Mouse (Mus musculus) thymus, adult 2 months (tissue): Measurements from ENCODE around the gene Dennd1a. TPM values are rescaled to one million over a fixed set of nuclear protein-coding genes. Genes with fewer than 3 reads are reported as not detected.

ENCODE experiments used
- DNase-seq: peaks from one replicate; pipeline ENCODE4 v3.0.0; 2021
- H3K27ac ChIP-seq: fragments of 200-500 bp; 2 replicates; pipeline ENCODE4 v1.5.1; 2012; ENCODE audit warnings: low read length, control low read depth; ENCODE audit not compliant: control insufficient read depth, insufficient read depth
- H3K27me3 ChIP-seq: fragments of 200-500 bp; 2 replicates; pipeline ENCODE4 v1.6.1; 2012; ENCODE audit warnings: mild to moderate bottlenecking, low read length, moderate library complexity, mixed read lengths; ENCODE audit not compliant: control insufficient read depth, insufficient read depth
- H3K36me3 ChIP-seq: fragments of 200-500 bp; 2 replicates; pipeline ENCODE4 v1.6.1; 2012; ENCODE audit warnings: mild to moderate bottlenecking, low read length, moderate library complexity; ENCODE audit not compliant: control insufficient read depth, insufficient read depth
- H3K4me1 ChIP-seq: fragments of 200-500 bp; replicated peaks from 2 replicates; pipeline ENCODE4 v1.6.1; 2012; ENCODE audit warnings: low read length; ENCODE audit not compliant: control insufficient read depth, insufficient read depth
- H3K4me3 ChIP-seq: fragments of 200-500 bp; 2 replicates; pipeline ENCODE4 v1.5.1; 2012; ENCODE audit warnings: mild to moderate bottlenecking, low read length, control low read depth, moderate library complexity; ENCODE audit not compliant: control insufficient read depth, insufficient read depth
- CTCF ChIP-seq: fragments of 200-500 bp; IDR thresholded peaks from 2 replicates; pipeline ENCODE4 v1.5.1; 2012; ENCODE audit warnings: mild to moderate bottlenecking, control low read depth, low read length, moderate library complexity, borderline replicate concordance; ENCODE audit not compliant: control insufficient read depth, poor library complexity, insufficient read depth; ENCODE audit errors: extremely low read depth
- POLR2A ChIP-seq: fragments of 200-500 bp; IDR thresholded peaks from 2 replicates; pipeline ENCODE4 v1.6.1; 2012; ENCODE audit warnings: mild to moderate bottlenecking, low read length, control low read depth, moderate library complexity; ENCODE audit not compliant: control insufficient read depth, poor library complexity, insufficient read depth; ENCODE audit errors: extremely low read depth
- WGBS: fragments of 180-500 bp; shearing (Covaris S2); methylation state at CpG from one replicate; pipeline ENCODE4 v1.1.7; 2018; 5-methylcytosine and 5-hydroxymethylcytosine counted together
- polyA plus RNA-seq: library from polyadenylated mRNA; depleted of rRNA; stranded (reverse); fragments of >200 nt; gene quantifications from 2 replicates; pipeline ENCODE4 v1.2.3, GENCODE M21; 2012

Dennd1a gene
- polyA plus RNA-seq, 1 experiment = 35.9 TPM

GRCm38 (mm10) chr2:38115000-38115399, 172.2 kb downstream of the Dennd1a start:
- Histone ChIP-seq H3K27ac (no peak overlapping the region), H3K4me1 (no peaks in the 10 kb centered on the region), H3K4me3 (no peak overlapping the region), H3K36me3 (no peaks in the 10 kb centered on the region), H3K27me3 (no peaks in the 10 kb centered on the region)
- WGBS = 97% methylated on average over 2 of the region's 2 CpGs
- no peak for DNase-seq
- TF ChIP-seq POLR2A (no peak), CTCF (no peak)

- H3K36me3 ChIP-seq = no peaks in the 10 kb centered on the region
- no peak overlapping the region for H3K4me3 ChIP-seq
- H3K4me1 ChIP-seq = no peaks in the 10 kb centered on the region
- no peak for TF ChIP-seq POLR2A
- no peak for TF ChIP-seq CTCF
- H3K27ac ChIP-seq = no peak overlapping the region
- WGBS = 97% methylated on average over 5 of the region's 5 CpGs
- no peak for DNase-seq
- H3K27me3 ChIP-seq = no peaks in the 10 kb centered on the region
Measured at GRCm38 (mm10) chr2:38111655-38112351, 175.4 kb downstream of the Dennd1a start.

DNA sequence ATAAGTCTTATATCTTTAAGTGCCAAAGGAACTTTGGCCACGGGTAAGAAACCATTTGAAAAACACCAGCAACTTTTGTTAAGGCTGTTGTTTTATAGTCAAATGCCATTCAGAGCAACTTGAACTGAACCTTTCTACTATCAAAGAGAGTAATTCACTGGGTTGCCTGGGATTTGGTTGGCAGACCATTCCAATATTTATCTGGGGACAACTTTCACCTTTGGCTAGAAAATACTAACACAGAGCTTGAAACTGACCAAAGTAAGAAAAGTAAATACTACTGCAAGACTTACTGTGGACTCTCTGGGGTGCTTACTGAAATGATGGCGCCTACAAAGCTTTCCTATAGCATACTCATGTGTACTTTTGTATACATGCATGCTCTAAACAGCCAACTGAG, 178.6 kb downstream of the Dennd1a start:
- Histone ChIP-seq H3K36me3 (no peaks in the 10 kb centered on the region), H3K27ac (no peak overlapping the region), H3K4me1 (no peaks in the 10 kb centered on the region), H3K4me3 (no peak overlapping the region), H3K27me3 (no peaks in the 10 kb centered on the region)
- DNase-seq = no peak
- TF ChIP-seq POLR2A = no peak
- TF ChIP-seq CTCF = no peak
- 94% methylated on average over 2 of the region's 2 CpGs for WGBS

- H3K27ac ChIP-seq = no peak overlapping the region
- no peaks in the 10 kb centered on the region for H3K36me3 ChIP-seq
- no peaks in the 10 kb centered on the region for H3K4me1 ChIP-seq
- TF ChIP-seq CTCF (no peak), POLR2A (no peak)
- 63% methylated on average over 1 of the region's 1 CpGs for WGBS
- no peaks in the 10 kb centered on the region for H3K27me3 ChIP-seq
- DNase-seq = no peak
- no peak overlapping the region for H3K4me3 ChIP-seq
Measured at GRCm38 (mm10) chr2:38102674-38103073, 184.5 kb downstream of the Dennd1a start.

GRCm38 (mm10) chr2:38100289-38100688, 186.9 kb downstream of the Dennd1a start:
- TF ChIP-seq POLR2A = no peak
- TF ChIP-seq CTCF = no peak
- Histone ChIP-seq H3K27me3 (no peaks in the 10 kb centered on the region), H3K4me3 (no peak overlapping the region), H3K4me1 (no peaks in the 10 kb centered on the region), H3K27ac (no peak overlapping the region), H3K36me3 (no peaks in the 10 kb centered on the region)
- WGBS = 94% methylated on average over 7 of the region's 7 CpGs
- no peak for DNase-seq

DNA sequence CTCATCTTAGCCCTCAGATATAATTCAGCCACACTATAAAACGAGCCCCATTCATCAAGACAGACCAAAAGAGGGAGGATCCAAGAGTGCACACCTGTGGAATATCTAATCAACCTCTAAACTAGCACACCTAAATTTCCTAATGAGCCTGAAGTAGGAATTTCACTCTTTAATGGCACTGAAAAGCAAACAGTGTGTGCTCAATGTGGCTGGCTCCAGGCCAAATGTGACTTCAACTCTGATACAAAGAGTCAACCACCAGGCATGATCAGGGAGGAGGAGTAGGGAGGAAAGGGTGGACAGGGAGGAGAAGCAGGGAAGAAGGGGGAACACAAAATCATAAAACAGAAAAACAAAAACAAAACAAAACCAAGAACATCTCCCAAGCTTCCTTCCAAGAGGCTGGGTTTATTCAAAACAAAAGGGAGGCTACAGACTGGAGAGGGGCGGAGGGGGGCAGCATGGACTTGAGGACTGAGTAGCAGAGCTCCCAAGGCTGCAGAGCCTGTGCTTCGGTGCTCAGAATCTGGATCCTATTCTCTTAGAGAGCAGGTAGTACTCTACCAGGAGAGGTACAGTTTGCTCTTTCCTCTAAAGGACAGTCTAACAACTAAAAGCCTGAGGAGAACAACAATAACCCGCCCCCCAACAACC, 187.9 kb downstream of the Dennd1a start:
- TF ChIP-seq POLR2A (no peak), CTCF (no peak)
- Histone ChIP-seq H3K27ac (no peak overlapping the region), H3K4me3 (no peak overlapping the region), H3K4me1 (no peaks in the 10 kb centered on the region), H3K27me3 (no peaks in the 10 kb centered on the region), H3K36me3 (no peaks in the 10 kb centered on the region)
- 92% methylated on average over 4 of the region's 4 CpGs for WGBS
- DNase-seq = no peak
